Mouse (Mus musculus): ENCODE data around the gene Slc7a11. TPM values are rescaled to one million over a fixed set of nuclear protein-coding genes. Genes with fewer than 3 reads are reported as not detected.

The Slc7a11 gene
- polyA plus RNA-seq, 1 experiment from 2014 or later = 1.5 TPM

GRCm38 (mm10) chr3:50003970-50004683 lies 439.3 kb downstream of the Slc7a11 start:
- peak; percentile 74 for ATAC-seq (ENCODE audit: low FRiP score, low read depth)
- 58% methylated on average over 5 of the region's 5 CpGs for WGBS

GRCm38 (mm10) chr3:50002067-50002466 lies 441.3 kb downstream of the Slc7a11 start:
- Histone ChIP-seq H3K36me3 (no peaks in the 10 kb centered on the region), H3K9me3 (no peaks in the 10 kb centered on the region), H3K27me3 (no peaks in the 10 kb centered on the region), H3K4me3 (no peak overlapping the region), H3K4me1 (no peaks in the 10 kb centered on the region), H3K27ac (replicated peaks) (no peak overlapping the region), H3K4me2 (replicated peaks) (no peak overlapping the region), H3K9ac (replicated peaks) (no peak overlapping the region)
- ATAC-seq (ENCODE audit: low FRiP score, low read depth) = no peak

More at GRCm38 (mm10) chr3:50003970-50004683, 439.3 kb downstream of the Slc7a11 start:
- Histone ChIP-seq H3K9ac (replicated peaks) (no peak overlapping the region), H3K27ac (replicated peaks) (no peak overlapping the region), H3K27me3 (no peaks in the 10 kb centered on the region), H3K4me2 (replicated peaks) (no peak overlapping the region), H3K9me3 (no peaks in the 10 kb centered on the region), H3K4me3 (no peak overlapping the region), H3K4me1 (no peaks in the 10 kb centered on the region), H3K36me3 (no peaks in the 10 kb centered on the region)

- H3K9ac ChIP-seq (replicated peaks) = no peak overlapping the region
- H3K4me2 ChIP-seq (replicated peaks) = no peak overlapping the region
- 79% methylated on average over 1 of the region's 1 CpGs for WGBS
- H3K27ac ChIP-seq (replicated peaks) = no peak overlapping the region
- no peak for ATAC-seq (ENCODE audit: low FRiP score, low read depth)
- no peak overlapping the region for H3K4me3 ChIP-seq
- H3K36me3 ChIP-seq = no peaks in the 10 kb centered on the region
- no peaks in the 10 kb centered on the region for H3K4me1 ChIP-seq
- H3K27me3 ChIP-seq = no peaks in the 10 kb centered on the region
- no peaks in the 10 kb centered on the region for H3K9me3 ChIP-seq
These were observed 441.8 kb downstream of the Slc7a11 start for GRCm38 (mm10) chr3:50001635-50002034.

GRCm38 (mm10) chr3:49992891-49993290 lies 450.5 kb downstream of the Slc7a11 start:
- ATAC-seq (ENCODE audit: low FRiP score, low read depth) = no peak
- H3K27me3 ChIP-seq = no peaks in the 10 kb centered on the region
- no peaks in the 10 kb centered on the region for H3K36me3 ChIP-seq
- WGBS = 45% methylated on average over 1 of the region's 1 CpGs
- H3K4me3 ChIP-seq = no peak overlapping the region
- H3K9ac ChIP-seq (replicated peaks) = no peak overlapping the region
- H3K27ac ChIP-seq (replicated peaks) = no peak overlapping the region
- no peaks in the 10 kb centered on the region for H3K4me1 ChIP-seq
- H3K9me3 ChIP-seq = no peaks in the 10 kb centered on the region
- H3K4me2 ChIP-seq (replicated peaks) = no peak overlapping the region

- H3K9me3 ChIP-seq = no peaks in the 10 kb centered on the region
- H3K4me2 ChIP-seq (replicated peaks) = no peak overlapping the region
- H3K4me3 ChIP-seq = no peak overlapping the region
- no peaks in the 10 kb centered on the region for H3K27me3 ChIP-seq
- no peaks in the 10 kb centered on the region for H3K4me1 ChIP-seq
- H3K9ac ChIP-seq (replicated peaks) = no peak overlapping the region
- no peak overlapping the region for H3K27ac ChIP-seq (replicated peaks)
- 89% methylated on average over 2 of the region's 2 CpGs for WGBS
- no peaks in the 10 kb centered on the region for H3K36me3 ChIP-seq
- no peak for ATAC-seq (ENCODE audit: low FRiP score, low read depth)
These were observed 456.2 kb downstream of the Slc7a11 start for GRCm38 (mm10) chr3:49987236-49987635.

- H3K4me2 ChIP-seq (replicated peaks) = no peak overlapping the region
- H3K27me3 ChIP-seq = no peaks in the 10 kb centered on the region
- no peak overlapping the region for H3K27ac ChIP-seq (replicated peaks)
- no peak overlapping the region for H3K9ac ChIP-seq (replicated peaks)
- ATAC-seq (ENCODE audit: low FRiP score, low read depth) = no peak
- no peak overlapping the region for H3K4me3 ChIP-seq
- no peaks in the 10 kb centered on the region for H3K9me3 ChIP-seq
- 81% methylated on average over 3 of the region's 3 CpGs for WGBS
- H3K36me3 ChIP-seq = no peaks in the 10 kb centered on the region
- no peaks in the 10 kb centered on the region for H3K4me1 ChIP-seq
These were observed 458.6 kb downstream of the Slc7a11 start for GRCm38 (mm10) chr3:49984795-49985194.

GRCm38 (mm10) chr3:49983429-49984268 lies 459.8 kb downstream of the Slc7a11 start:
- H3K27me3 ChIP-seq = no peaks in the 10 kb centered on the region
- no peaks in the 10 kb centered on the region for H3K4me1 ChIP-seq
- no peak for ATAC-seq (ENCODE audit: low FRiP score, low read depth)
- H3K4me2 ChIP-seq (replicated peaks) = no peak overlapping the region
- H3K4me3 ChIP-seq = no peak overlapping the region
- WGBS = 85% methylated on average over 4 of the region's 4 CpGs
- no peak overlapping the region for H3K27ac ChIP-seq (replicated peaks)
- H3K9me3 ChIP-seq = no peaks in the 10 kb centered on the region
- H3K36me3 ChIP-seq = no peaks in the 10 kb centered on the region
- H3K9ac ChIP-seq (replicated peaks) = no peak overlapping the region

GRCm38 (mm10) chr3:49973994-49974393 lies 469.4 kb downstream of the Slc7a11 start:
- 89% methylated on average over 3 of the region's 3 CpGs for WGBS
- ATAC-seq (ENCODE audit: low FRiP score, low read depth) = no peak
- Histone ChIP-seq H3K4me2 (replicated peaks) (no peak overlapping the region), H3K9ac (replicated peaks) (no peak overlapping the region), H3K27ac (replicated peaks) (no peak overlapping the region), H3K36me3 (no peaks in the 10 kb centered on the region), H3K4me3 (no peak overlapping the region), H3K4me1 (no peaks in the 10 kb centered on the region), H3K9me3 (no peaks in the 10 kb centered on the region), H3K27me3 (no peaks in the 10 kb centered on the region)

GRCm38 (mm10) chr3:49965569-49965968 lies 477.8 kb downstream of the Slc7a11 start:
- 90% methylated on average over 2 of the region's 2 CpGs for WGBS
- no peaks in the 10 kb centered on the region for H3K4me1 ChIP-seq
- no peaks in the 10 kb centered on the region for H3K9me3 ChIP-seq
- H3K4me3 ChIP-seq = no peak overlapping the region
- H3K9ac ChIP-seq (replicated peaks) = no peak overlapping the region
- no peak overlapping the region for H3K27ac ChIP-seq (replicated peaks)
- H3K36me3 ChIP-seq = no peaks in the 10 kb centered on the region
- H3K4me2 ChIP-seq (replicated peaks) = no peak overlapping the region
- ATAC-seq (ENCODE audit: low FRiP score, low read depth) = no peak
- H3K27me3 ChIP-seq = no peaks in the 10 kb centered on the region

GRCm38 (mm10) chr3:49960581-49960980 lies 482.8 kb downstream of the Slc7a11 start:
- H3K27ac ChIP-seq (replicated peaks) = no peak overlapping the region
- no peaks in the 10 kb centered on the region for H3K27me3 ChIP-seq
- H3K9me3 ChIP-seq = no peaks in the 10 kb centered on the region
- no peak overlapping the region for H3K4me3 ChIP-seq
- H3K36me3 ChIP-seq = no peaks in the 10 kb centered on the region
- ATAC-seq (ENCODE audit: low FRiP score, low read depth) = no peak
- no peak overlapping the region for H3K4me2 ChIP-seq (replicated peaks)
- 94% methylated on average over 2 of the region's 2 CpGs for WGBS
- no peak overlapping the region for H3K9ac ChIP-seq (replicated peaks)
- H3K4me1 ChIP-seq = no peaks in the 10 kb centered on the region

- no peak overlapping the region for H3K27ac ChIP-seq (replicated peaks)
- no peaks in the 10 kb centered on the region for H3K9me3 ChIP-seq
- no peaks in the 10 kb centered on the region for H3K4me1 ChIP-seq
- 56% methylated on average over 2 of the region's 2 CpGs for WGBS
- no peak overlapping the region for H3K4me2 ChIP-seq (replicated peaks)
- no peaks in the 10 kb centered on the region for H3K27me3 ChIP-seq
- no peaks in the 10 kb centered on the region for H3K36me3 ChIP-seq
- no peak for ATAC-seq (ENCODE audit: low FRiP score, low read depth)
- H3K9ac ChIP-seq (replicated peaks) = no peak overlapping the region
- H3K4me3 ChIP-seq = no peak overlapping the region
These were observed 496.6 kb downstream of the Slc7a11 start for GRCm38 (mm10) chr3:49946845-49947244.

GRCm38 (mm10) chr3:49944783-49945182 lies 498.6 kb downstream of the Slc7a11 start:
- H3K27me3 ChIP-seq = no peaks in the 10 kb centered on the region
- WGBS = 79% methylated on average over 5 of the region's 5 CpGs
- no peaks in the 10 kb centered on the region for H3K36me3 ChIP-seq
- no peaks in the 10 kb centered on the region for H3K4me1 ChIP-seq
- no peak overlapping the region for H3K4me2 ChIP-seq (replicated peaks)
- no peak for ATAC-seq (ENCODE audit: low FRiP score, low read depth)
- H3K27ac ChIP-seq (replicated peaks) = no peak overlapping the region
- H3K9me3 ChIP-seq = no peaks in the 10 kb centered on the region
- H3K4me3 ChIP-seq = no peak overlapping the region
- H3K9ac ChIP-seq (replicated peaks) = no peak overlapping the region

All from midbrain, embryonic 12.5 days (tissue).